Comparison of ENCODE assay signal across 22 mouse cellular contexts in the genomic region with DNA sequence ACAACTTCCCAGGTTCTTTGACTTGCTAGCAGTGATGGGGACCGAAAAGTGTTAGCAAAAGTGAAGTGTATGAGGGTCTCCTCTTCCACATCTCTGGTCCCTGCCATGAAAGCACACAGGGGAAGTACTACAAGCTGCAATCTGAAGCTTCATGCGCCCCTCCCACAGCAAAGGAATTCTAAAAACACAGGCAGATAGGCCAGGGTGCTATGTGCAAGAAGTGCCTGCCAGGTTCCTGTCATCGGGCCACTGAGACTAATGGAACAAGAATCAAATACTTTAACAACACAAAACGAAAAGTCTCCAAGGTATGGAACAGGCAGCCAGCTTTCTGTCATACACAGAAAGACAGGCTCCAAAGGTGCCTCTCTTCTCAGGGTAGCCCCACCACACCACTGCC.
A peak's percentile ranks its signal among the peaks of the same experiment; 100 is the strongest.
DNase-seq lines count a peak whose midpoint lies in the region; ATAC-seq lines count a peak whose summit lies in the region.
"Had no signal": no experiment of that assay in that cellular context is flagged by ENCODE, and none has a peak within 500 bp of the region (broad histone marks: within the 10 kb centered on the region; RNA-seq: fewer than 3 reads in every experiment).

No protein-coding gene starts in this region.

- H3K27ac ChIP-seq in heart, embryonic 12.5 days (ENCODE audit: poor library complexity, severe bottlenecking) = peak overlapping the region; percentile 81
- H3K27ac ChIP-seq: gastrocnemius, adult 2 months; hindbrain, postnatal 0 days; liver, embryonic 15.5 days had no signal

- H3K4me3 ChIP-seq in heart, embryonic 12.5 days = no peak overlapping the region
- H3K4me3 ChIP-seq: erythroblast, embryonic 14.5 days; gastrocnemius, adult 2 months; liver, embryonic 15.5 days had no signal

- DNase-seq in lung, postnatal 36 days = peak; percentile 64
- no peak for DNase-seq in lung, postnatal 4 days
- DNase-seq in heart, adult 18-20 months = peak; percentile 63 to 70
- peak; percentile 74 to 81 for DNase-seq in heart, postnatal 10 days
- DNase-seq in adrenal gland, postnatal 36 days = no peak
- no peak for DNase-seq in left cerebral cortex, adult 11 months (ENCODE audit: low spot score)
- DNase-seq in c-Kit-positive CD71-positive TER-119-positive erythroid progenitor cells, embryonic 14.5 days (ENCODE audit: low spot score) = no peak
- DNase-seq: adrenal gland, adult 8-10 months; cerebellum, adult 2 months; gastrocnemius, adult 2 months; kidney, postnatal 36 days; layer of hippocampus, postnatal 36 days; liver; thymus, adult 2 months had no signal

- H3K27me3 ChIP-seq in heart, embryonic 12.5 days (replicated peaks) = no peaks in the 10 kb centered on the region
- H3K27me3 ChIP-seq: liver, embryonic 15.5 days had no signal

- peaks cover 49% of the 10 kb centered on the region for H3K4me1 ChIP-seq in heart, embryonic 12.5 days (replicated peaks)
- H3K4me1 ChIP-seq: liver, embryonic 15.5 days had no signal

- peaks cover 4% of the 10 kb centered on the region for H3K36me3 ChIP-seq in heart, embryonic 12.5 days
- H3K36me3 ChIP-seq: liver, embryonic 15.5 days had no signal

- WGBS in heart, embryonic 12.5 days = 33% methylated on average over 4 of the region's 4 CpGs

- H3K4me2 ChIP-seq in heart, embryonic 12.5 days = peak overlapping the region; percentile 30
- H3K4me2 ChIP-seq: liver, embryonic 15.5 days; midbrain, embryonic 11.5 days had no signal

- H3K9ac ChIP-seq in heart, embryonic 12.5 days = 0 out of 2 replicates have a peak overlapping the region, but pooled peaks have one; percentile 17
- H3K9ac ChIP-seq: liver, embryonic 15.5 days had no signal

- H3K9me3 ChIP-seq in heart, embryonic 12.5 days (replicated peaks) = no peaks in the 10 kb centered on the region
- H3K9me3 ChIP-seq: liver, embryonic 15.5 days had no signal

- intact Hi-C loops in heart, postnatal 10 days (cut with DNase I) = no loop called here

- peak; percentile 41; the same call in 1 of the 2 replicates for ATAC-seq in heart, embryonic 12.5 days (ENCODE audit: insufficient number of reproducible peaks, low FRiP score)
- ATAC-seq: activated CD4-positive, CD25-positive, alpha-beta regulatory T cell, adult 4 months; forebrain, embryonic 14.5 days; hindbrain, postnatal 0 days; intestine, embryonic 16.5 days had no signal

Comparison
In these comparisons a context has a peak if more than half of its experiments do, and no peak if none do; other contexts are left out.
1. DNase-seq: peak in lung, postnatal 36 days (single experiment), heart, adult 18-20 months (2 of 2) and heart, postnatal 10 days (2 of 2); none in lung, postnatal 4 days (0 of 2), adrenal gland, postnatal 36 days (0 of 2), left cerebral cortex, adult 11 months (single experiment) and c-Kit-positive CD71-positive TER-119-positive erythroid progenitor cells, embryonic 14.5 days (single experiment).